In genomic region chr9:118997241-118997640, GRCm38 (mm10) we compare ENCODE assay signal across 27 mouse cellular contexts.
"Had no signal": no experiment of that assay in that cellular context is flagged by ENCODE, and none has a peak within 500 bp of the region (broad histone marks: within the 10 kb centered on the region; RNA-seq: fewer than 3 reads in every experiment).

No protein-coding gene starts in this region.

- DNase-seq: gastrocnemius, adult 2 months; gastrocnemius, postnatal 10 days; gastrocnemius, postnatal 25 days; heart, adult 18-20 months; heart, postnatal 10 days; heart, postnatal 4 days; kidney, adult 18-20 months; kidney, adult 8-10 months; kidney, postnatal 10 days; kidney, postnatal 25 days; kidney, postnatal 4 days; layer of hippocampus, adult 9-11 months; layer of hippocampus, postnatal 36 days; left cerebral cortex, postnatal 4 days had no signal

- ATAC-seq: hindbrain, embryonic 16.5 days; inflammation-experienced regulatory T-cells, adult 6 months; intestine, embryonic 15.5 days; intestine, postnatal 0 days had no signal

- H3K27ac ChIP-seq: gastrocnemius, adult 2 months; heart, embryonic 10.5 days; heart, embryonic 13.5 days; heart, embryonic 15.5 days; hindbrain, embryonic 10.5 days; hindbrain, embryonic 12.5 days; hindbrain, embryonic 14.5 days; intestine, embryonic 15.5 days; layer of hippocampus, adult 2 months; limb, embryonic 13.5 days; limb, embryonic 15.5 days had no signal

- H3K27me3 ChIP-seq: heart, embryonic 13.5 days; heart, embryonic 15.5 days; hindbrain, embryonic 12.5 days; intestine, embryonic 15.5 days; limb, embryonic 13.5 days; limb, embryonic 15.5 days had no signal

- H3K9me3 ChIP-seq: heart, embryonic 10.5 days; heart, embryonic 13.5 days; heart, embryonic 15.5 days; hindbrain, embryonic 10.5 days; hindbrain, embryonic 12.5 days; intestine, embryonic 15.5 days; limb, embryonic 13.5 days; limb, embryonic 15.5 days had no signal

- H3K9ac ChIP-seq: heart, embryonic 13.5 days; heart, embryonic 15.5 days; hindbrain, embryonic 12.5 days; hindbrain, embryonic 14.5 days; intestine, embryonic 15.5 days; limb, embryonic 13.5 days; limb, embryonic 15.5 days had no signal

- H3K36me3 ChIP-seq: heart, embryonic 15.5 days; hindbrain, embryonic 10.5 days; hindbrain, embryonic 12.5 days; intestine, embryonic 15.5 days; limb, embryonic 15.5 days had no signal

- H3K4me2 ChIP-seq: heart, embryonic 13.5 days; heart, embryonic 15.5 days; hindbrain, embryonic 12.5 days; hindbrain, embryonic 14.5 days; intestine, embryonic 15.5 days; limb, embryonic 13.5 days; limb, embryonic 15.5 days had no signal

- H3K4me3 ChIP-seq: gastrocnemius, adult 2 months; heart, embryonic 10.5 days; heart, embryonic 13.5 days; heart, embryonic 15.5 days; hindbrain, embryonic 10.5 days; hindbrain, embryonic 12.5 days; intestine, embryonic 15.5 days; layer of hippocampus, adult 2 months; limb, embryonic 13.5 days; limb, embryonic 15.5 days had no signal
